Mouse (Mus musculus): ENCODE measurements around the gene Rnf103. TPM values are rescaled to one million over a fixed set of nuclear protein-coding genes. Genes with fewer than 3 reads are reported as not detected.
"Not testable (repeated sequence)": the region's sequence is repeated elsewhere in the genome, so short reads cannot be mapped to it uniquely, and the experiment has no call there.

Rnf103 gene
- total RNA-seq (2014; rRNA removed) (27.9 and 30.4 TPM in 2 replicates), polyA plus RNA-seq (2015; fragmentation: Nextera tagmentation; extraction: Ambion mirVana) (23.2 and 25.5 TPM in 2 replicates)

DNA sequence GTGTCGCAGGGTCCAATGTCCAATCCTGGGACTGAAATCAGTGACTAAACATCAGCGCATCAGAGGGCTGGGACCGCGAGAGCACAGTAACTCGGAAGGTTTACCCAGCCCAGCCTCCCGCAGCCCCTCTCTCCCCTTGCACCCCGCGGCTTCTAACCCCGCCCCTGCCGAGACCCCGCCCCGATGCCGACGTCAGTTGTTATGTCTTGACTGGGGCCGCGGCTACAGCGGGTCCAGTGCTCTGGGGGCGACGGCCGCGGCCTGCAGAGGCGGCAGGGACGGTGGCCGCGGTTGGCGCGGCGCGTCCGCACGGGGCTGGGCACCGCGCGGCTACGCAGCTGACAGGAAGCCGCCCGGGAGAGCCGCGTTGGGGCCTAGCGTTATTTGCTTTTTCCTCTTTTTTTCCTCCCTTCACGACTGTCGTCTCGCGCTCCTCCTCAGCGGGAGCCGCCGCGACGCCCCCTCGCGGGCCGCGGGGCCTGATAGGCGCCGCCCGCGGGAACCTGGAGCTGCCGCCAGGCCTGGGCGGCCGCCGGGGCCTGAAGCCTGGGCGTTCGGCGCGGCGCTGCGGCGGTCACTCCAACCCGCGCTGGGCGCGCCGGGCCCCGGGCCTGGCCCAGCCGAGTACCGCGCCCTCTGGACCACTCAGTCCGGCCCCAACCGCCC lies at the start of gene Rnf103:
Gene Rnf103, plus strand, starts transcription at position 220 of the 666 bp plus-strand sequence.
- peak; percentile 16 for TF ChIP-seq CTCF (IDR thresholded peaks at IDR 0.05; ENCODE audit: low read depth)
- H3K9ac ChIP-seq (replicated peaks; ENCODE audit: low read length), result peak within 1 kb of the TSS; percentile 99
- no peaks in the 10 kb centered on the region for H3K27me3 ChIP-seq (ENCODE audit: insufficient read depth, low read length)
- peak; percentile 95 for DNase-seq (ENCODE audit: low spot score)
- peak within 1 kb of the TSS; percentile 91 for H3K4me3 ChIP-seq (ENCODE audit: low read length)
- ATAC-seq, result peak; percentile 98
- peaks cover 7% of the 10 kb centered on the region; the same call in 1 of the 2 replicates for H3K4me1 ChIP-seq (ENCODE audit: insufficient read depth, low read length)
- no peaks in the 10 kb centered on the region for H3K9me3 ChIP-seq (ENCODE audit: low read length)
- peak within 1 kb of the TSS; percentile 99 for H3K27ac ChIP-seq
- H3K36me3 ChIP-seq (ENCODE audit: insufficient read depth, low read length), result no peaks in the 10 kb centered on the region
- 1% methylated on average over 50 of the region's 79 CpGs for WGBS
- peak within 1 kb of the TSS; percentile 75 for H3K4me2 ChIP-seq (ENCODE audit: low read depth, low read length)

GRCm38 (mm10) chr6:71444756-71445155 lies 48.9 kb upstream of the Rnf103 start:
- no peak overlapping the region for H3K9ac ChIP-seq (replicated peaks; ENCODE audit: low read length)
- TF ChIP-seq CTCF (IDR thresholded peaks at IDR 0.05; ENCODE audit: low read depth), result no peak
- H3K27me3 ChIP-seq (ENCODE audit: insufficient read depth, low read length), result no peaks in the 10 kb centered on the region
- H3K36me3 ChIP-seq (ENCODE audit: insufficient read depth, low read length), result no peaks in the 10 kb centered on the region
- ATAC-seq (no peak), DNase-seq (ENCODE audit: low spot score) (no peak)
- H3K4me1 ChIP-seq (ENCODE audit: insufficient read depth, low read length), result peaks cover 3% of the 10 kb centered on the region; the same call in 1 of the 2 replicates
- H3K4me2 ChIP-seq (ENCODE audit: low read depth, low read length), result no peak overlapping the region
- H3K4me3 ChIP-seq (ENCODE audit: low read length), result no peak overlapping the region
- H3K27ac ChIP-seq, result no peak overlapping the region
- no peaks in the 10 kb centered on the region for H3K9me3 ChIP-seq (ENCODE audit: low read length)
- 71% methylated on average over 1 of the region's 1 CpGs for WGBS

GRCm38 (mm10) chr6:71445560-71445959 lies 48.1 kb upstream of the Rnf103 start:
- H3K9ac ChIP-seq (replicated peaks; ENCODE audit: low read length), result no peak overlapping the region
- peaks cover 3% of the 10 kb centered on the region; the same call in 1 of the 2 replicates for H3K4me1 ChIP-seq (ENCODE audit: insufficient read depth, low read length)
- no peak overlapping the region for H3K4me3 ChIP-seq (ENCODE audit: low read length)
- DNase-seq (ENCODE audit: low spot score), result no peak
- no peak for ATAC-seq
- no peaks in the 10 kb centered on the region for H3K36me3 ChIP-seq (ENCODE audit: insufficient read depth, low read length)
- WGBS, result 88% methylated on average over 6 of the region's 6 CpGs
- no peaks in the 10 kb centered on the region for H3K9me3 ChIP-seq (ENCODE audit: low read length)
- H3K4me2 ChIP-seq (ENCODE audit: low read depth, low read length), result no peak overlapping the region
- H3K27ac ChIP-seq, result no peak overlapping the region
- no peaks in the 10 kb centered on the region for H3K27me3 ChIP-seq (ENCODE audit: insufficient read depth, low read length)
- TF ChIP-seq CTCF (IDR thresholded peaks at IDR 0.05; ENCODE audit: low read depth), result no peak

GRCm38 (mm10) chr6:71452792-71453191 lies 40.9 kb upstream of the Rnf103 start:
- H3K27ac ChIP-seq, result no peak overlapping the region
- DNase-seq (ENCODE audit: low spot score), result no peak

GRCm38 (mm10) chr6:71453983-71454739 lies 39.5 kb upstream of the Rnf103 start:
- ATAC-seq; H3K9me3 ChIP-seq (ENCODE audit: low read length); H3K4me2 ChIP-seq (ENCODE audit: low read depth, low read length); H3K27ac ChIP-seq; H3K27me3 ChIP-seq (ENCODE audit: insufficient read depth, low read length); H3K36me3 ChIP-seq (ENCODE audit: insufficient read depth, low read length); DNase-seq (ENCODE audit: low spot score); H3K9ac ChIP-seq (replicated peaks; ENCODE audit: low read length); H3K4me1 ChIP-seq (ENCODE audit: insufficient read depth, low read length); H3K4me3 ChIP-seq (ENCODE audit: low read length): not testable (repeated sequence)

More at GRCm38 (mm10) chr6:71452792-71453191, 40.9 kb upstream of the Rnf103 start:
- Histone ChIP-seq H3K4me2 (ENCODE audit: low read depth, low read length) (no peak overlapping the region), H3K9ac (replicated peaks; ENCODE audit: low read length) (no peak overlapping the region), H3K4me3 (ENCODE audit: low read length) (no peak overlapping the region), H3K9me3 (ENCODE audit: low read length) (no peaks in the 10 kb centered on the region), H3K36me3 (ENCODE audit: insufficient read depth, low read length) (no peaks in the 10 kb centered on the region), H3K4me1 (ENCODE audit: insufficient read depth, low read length) (no peaks in the 10 kb centered on the region), H3K27me3 (ENCODE audit: insufficient read depth, low read length) (no peaks in the 10 kb centered on the region)
- 78% methylated on average over 2 of the region's 2 CpGs for WGBS
- ATAC-seq, result no peak
- no peak for TF ChIP-seq CTCF (IDR thresholded peaks at IDR 0.05; ENCODE audit: low read depth)

DNA sequence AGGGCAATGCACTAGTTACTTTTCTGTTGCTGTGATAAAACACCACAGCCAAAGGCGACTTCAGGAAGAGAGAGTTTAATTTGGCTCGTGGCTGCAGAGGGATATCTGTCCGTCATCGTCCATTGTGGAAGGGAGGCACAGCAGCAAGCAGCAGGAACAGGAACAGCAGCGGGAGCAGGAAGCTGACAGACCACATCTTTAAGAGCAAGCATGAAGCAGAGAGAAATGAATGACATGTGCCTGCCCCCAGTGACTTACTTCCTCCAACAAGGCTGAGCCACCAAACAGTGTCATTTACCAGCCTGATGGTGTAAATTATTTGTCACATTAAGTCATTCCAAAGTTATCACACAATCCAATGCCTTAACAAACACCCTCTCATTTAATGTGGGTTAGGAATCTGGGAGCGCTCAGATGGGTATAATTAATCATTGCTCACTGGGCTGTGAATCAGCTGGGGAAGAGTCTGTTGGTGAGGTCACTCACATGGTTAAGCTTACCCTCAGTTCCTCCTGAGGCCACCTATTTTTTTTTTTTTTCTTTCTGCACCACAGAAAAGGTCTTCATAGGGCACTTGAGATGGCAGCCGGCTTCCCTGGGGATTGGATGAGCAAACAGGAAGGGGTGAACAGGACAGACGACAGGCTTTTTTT lies 35.6 kb upstream of the Rnf103 start:
- Histone ChIP-seq H3K36me3 (ENCODE audit: insufficient read depth, low read length) (no peaks in the 10 kb centered on the region), H3K27me3 (ENCODE audit: insufficient read depth, low read length) (no peaks in the 10 kb centered on the region), H3K9me3 (ENCODE audit: low read length) (no peaks in the 10 kb centered on the region), H3K27ac (no peak overlapping the region), H3K4me2 (ENCODE audit: low read depth, low read length) (no peak overlapping the region), H3K9ac (replicated peaks; ENCODE audit: low read length) (no peak overlapping the region), H3K4me3 (ENCODE audit: low read length) (no peak overlapping the region), H3K4me1 (ENCODE audit: insufficient read depth, low read length) (no peaks in the 10 kb centered on the region)
- WGBS, result 69% methylated on average over 8 of the region's 8 CpGs
- DNase-seq (ENCODE audit: low spot score) (no peak), ATAC-seq (no peak)
- TF ChIP-seq CTCF (IDR thresholded peaks at IDR 0.05; ENCODE audit: low read depth), result no peak

All from hindbrain, postnatal 0 days (tissue).